Mouse (Mus musculus) liver, embryonic 14.5 days (tissue): Measurements from ENCODE around the gene 1700023F06Rik. TPM values are rescaled to one million over a fixed set of nuclear protein-coding genes. Genes with fewer than 3 reads are reported as not detected.

ENCODE experiments used
- ATAC-seq: fragments of 200-750 bp; cut with Nextera tagmentation; 2 replicates; pipeline ENCODE4 v1.8.0; 2017; ENCODE audit warnings: moderate number of reproducible peaks, mild to moderate bottlenecking, moderate library complexity; ENCODE audit not compliant: insufficient read depth
- DNase-seq, 3 experiments: peaks; one replicate each; pipeline ENCODE4 v3.0.0-alpha.2; 2012 to 2013; ENCODE audit warnings: low read depth in 3 of 3, low spot score in 3 of 3
- H3K27ac ChIP-seq: fragments of 300-500 bp; sonication (generic); 2 replicates; pipeline ENCODE4 v1.5.1; 2014; ENCODE audit warnings: moderate library complexity, mild to moderate bottlenecking, control low read depth, inconsistent platforms
- H3K27me3 ChIP-seq: fragments of 300-500 bp; sonication (generic); 2 replicates; pipeline ENCODE4 v1.6.1; 2014; ENCODE audit warnings: mild to moderate bottlenecking, low read length, moderate library complexity; ENCODE audit not compliant: control insufficient read depth, insufficient read depth
- H3K36me3 ChIP-seq: fragments of 300-500 bp; sonication (generic); replicated peaks from 2 replicates; pipeline ENCODE4 v1.6.1; 2014; ENCODE audit warnings: low read depth; ENCODE audit not compliant: control insufficient read depth, insufficient read depth
- H3K4me1 ChIP-seq, 2 experiments: fragments of 200-500 bp in 1 of 2; fragments of 300-500 bp in 1 of 2; sonication (generic) in 1 of 2; replicated peaks; 2 replicates each; pipeline ENCODE4 v1.6.1; 2012 to 2014; ENCODE audit warnings: antibody characterized with exemption in 1 of 2, inconsistent platforms in 1 of 2, low read length in 1 of 2; ENCODE audit not compliant: control insufficient read depth in 2 of 2, insufficient read depth in 2 of 2
- H3K4me2 ChIP-seq: fragments of 300-500 bp; sonication (generic); 2 replicates; pipeline ENCODE4 v1.6.1; 2014; ENCODE audit warnings: low read depth, mild to moderate bottlenecking, control low read depth, moderate library complexity
- H3K4me3 ChIP-seq, 2 experiments: fragments of 200-500 bp in 1 of 2; fragments of 300-500 bp in 1 of 2; sonication (generic) in 1 of 2; 2 replicates each; pipeline ENCODE4 v1.5.1; 2012 to 2014; ENCODE audit warnings: low read depth in 2 of 2, low read length in 2 of 2, mild to moderate bottlenecking in 2 of 2, control low read depth in 1 of 2, inconsistent platforms in 1 of 2, moderate library complexity in 1 of 2; ENCODE audit not compliant: insufficient read depth in 1 of 2
- H3K9ac ChIP-seq: fragments of 300-500 bp; sonication (generic); replicated peaks from 2 replicates; pipeline ENCODE4 v1.6.1; 2014; ENCODE audit warnings: mild to moderate bottlenecking, control low read depth, moderate library complexity
- H3K9me3 ChIP-seq: fragments of 300-500 bp; sonication (generic); 2 replicates; pipeline ENCODE4 v1.6.1; 2016; ENCODE audit warnings: low read length, mixed read lengths; ENCODE audit not compliant: control insufficient read depth
- CTCF ChIP-seq: IDR thresholded peaks from 2 replicates; pipeline ENCODE4 v1.5.1; 2016; ENCODE audit warnings: antibody characterized with exemption, low read depth, control low read depth
- EP300 ChIP-seq: IDR thresholded peaks from 2 replicates; pipeline ENCODE4 v1.6.1; 2016; ENCODE audit warnings: antibody characterized with exemption, low read depth
- WGBS: fragments of 180-500 bp; shearing (Covaris S2); extraction: QIAGEN DNeasy Blood & Tissue Kit; methylation state at CpG from one replicate; pipeline ENCODE4 v1.1.7; 2014; ENCODE audit not compliant: insufficient replicate concordance; 5-methylcytosine and 5-hydroxymethylcytosine counted together
- polyA plus RNA-seq, 2 experiments: library from polyadenylated mRNA; depleted of rRNA in 1 of 2; stranded (reverse) in 1 of 2; unstranded in 1 of 2; fragments of >200 nt; fragmentation: Nextera tagmentation in 1 of 2; extraction: Ambion mirVana in 1 of 2; gene quantifications; 2 replicates each; pipeline versions ENCODE4 v1.2.1 to v1.2.3; 2012 to 2014

Gene 1700023F06Rik
- polyA plus RNA-seq, 2 experiments = not detected

- Histone ChIP-seq H3K4me3 (no peak overlapping the region), H3K4me1 (peaks cover 0 to 11% of the 10 kb centered on the region in 2 experiments; a peak in 2 of 4 replicates), H3K36me3 (no peaks in the 10 kb centered on the region), H3K27me3 (peaks cover 20% of the 10 kb centered on the region), H3K9ac (no peak overlapping the region), H3K9me3 (no peaks in the 10 kb centered on the region), H3K27ac (no peak overlapping the region), H3K4me2 (peak overlapping the region; percentile 3; the same call in 1 of the 2 replicates)
- ATAC-seq (peak; percentile 68), DNase-seq (peak in 1 of 3 experiments; percentile 50)
- 11% methylated on average over 8 of the region's 8 CpGs for WGBS
- no peak for TF ChIP-seq EP300
- no peak for TF ChIP-seq CTCF
These were observed 33.4 kb downstream of the 1700023F06Rik start for GRCm38 (mm10) chr11:103174891-103175391.

GRCm38 (mm10) chr11:103174411-103174832 is 33.9 kb downstream of the 1700023F06Rik start:
- Histone ChIP-seq H3K27ac (no peak overlapping the region), H3K27me3 (peaks cover 25% of the 10 kb centered on the region), H3K9ac (no peak overlapping the region), H3K36me3 (no peaks in the 10 kb centered on the region), H3K4me1 (peaks cover 0 to 11% of the 10 kb centered on the region in 2 experiments; a peak in 2 of 4 replicates), H3K9me3 (no peaks in the 10 kb centered on the region), H3K4me3 (no peak overlapping the region), H3K4me2 (peak overlapping the region; percentile 3; the same call in 1 of the 2 replicates)
- TF ChIP-seq EP300 = no peak
- TF ChIP-seq CTCF = no peak
- ATAC-seq = no peak
- DNase-seq = no peak
- WGBS = 12% methylated on average over 5 of the region's 5 CpGs

GRCm38 (mm10) chr11:103173771-103174344 is 34.5 kb downstream of the 1700023F06Rik start:
- Histone ChIP-seq H3K4me2 (peak overlapping the region; percentile 15), H3K4me3 (no peak overlapping the region), H3K27ac (no peak overlapping the region), H3K36me3 (no peaks in the 10 kb centered on the region), H3K27me3 (peaks cover 26% of the 10 kb centered on the region), H3K9me3 (no peaks in the 10 kb centered on the region), H3K4me1 (peaks cover 0 to 11% of the 10 kb centered on the region in 2 experiments; a peak in 2 of 4 replicates), H3K9ac (no peak overlapping the region)
- DNase-seq (no peak), ATAC-seq (no peak)
- 61% methylated on average over 11 of the region's 11 CpGs for WGBS
- no peak for TF ChIP-seq CTCF
- no peak for TF ChIP-seq EP300

GRCm38 (mm10) chr11:103173041-103173770 is 35.2 kb downstream of the 1700023F06Rik start:
- Histone ChIP-seq H3K9ac (no peak overlapping the region), H3K4me1 (peaks cover 0 to 11% of the 10 kb centered on the region in 2 experiments; a peak in 2 of 4 replicates), H3K27me3 (peaks cover 26% of the 10 kb centered on the region), H3K4me2 (peak overlapping the region; percentile 15), H3K9me3 (no peaks in the 10 kb centered on the region), H3K27ac (no peak overlapping the region), H3K4me3 (no peak overlapping the region), H3K36me3 (no peaks in the 10 kb centered on the region)
- DNase-seq = no peak
- TF ChIP-seq CTCF = no peak
- TF ChIP-seq EP300 = no peak
- no peak for ATAC-seq
- 51% methylated on average over 7 of the region's 7 CpGs for WGBS

GRCm38 (mm10) chr11:103172392-103173040 is 35.8 kb downstream of the 1700023F06Rik start:
- 0 out of 4 replicates have a peak overlapping the region, but pooled peaks of 1 of the 2 experiments have one; percentile 12 for H3K4me3 ChIP-seq
- no peak for TF ChIP-seq EP300
- TF ChIP-seq CTCF = no peak
- ATAC-seq = no peak

More at GRCm38 (mm10) chr11:103172392-103173040, 35.8 kb downstream of the 1700023F06Rik start:
- DNase-seq = no peak
- 35% methylated on average over 6 of the region's 6 CpGs for WGBS
- Histone ChIP-seq H3K9me3 (no peaks in the 10 kb centered on the region), H3K4me2 (no peak overlapping the region), H3K27me3 (peaks cover 26% of the 10 kb centered on the region), H3K36me3 (no peaks in the 10 kb centered on the region), H3K9ac (no peak overlapping the region), H3K4me1 (peaks cover 0 to 11% of the 10 kb centered on the region in 2 experiments; a peak in 2 of 4 replicates), H3K27ac (no peak overlapping the region)
